Mouse (Mus musculus) embryonic fibroblast, embryonic 13.5 days (primary cell): ENCODE results near the gene Nat10.

ENCODE experiments used
- CTCF ChIP-seq: IDR thresholded peaks from 2 replicates; pipeline ENCODE4 v1.5.1; 2011; ENCODE audit warnings: mild to moderate bottlenecking, control low read depth, low read length, moderate library complexity, borderline replicate concordance; ENCODE audit not compliant: insufficient read depth
- POLR2A ChIP-seq: IDR thresholded peaks from 2 replicates; pipeline ENCODE4 v1.6.1; 2011; ENCODE audit warnings: low read depth, mild to moderate bottlenecking, control low read depth, low read length, moderate library complexity

GRCm38 (mm10) chr2:103802422-103802821, 41.4 kb upstream of the Nat10 start:
- TF ChIP-seq CTCF (no peak), POLR2A (no peak)
